Mouse (Mus musculus): Measurements from ENCODE around the gene Hdac2. TPM values are rescaled to one million over a fixed set of nuclear protein-coding genes. Genes with fewer than 3 reads are reported as not detected.

Hdac2 gene
- polyA plus RNA-seq, 1 experiment from 2014 or later: 448 TPM

DNA sequence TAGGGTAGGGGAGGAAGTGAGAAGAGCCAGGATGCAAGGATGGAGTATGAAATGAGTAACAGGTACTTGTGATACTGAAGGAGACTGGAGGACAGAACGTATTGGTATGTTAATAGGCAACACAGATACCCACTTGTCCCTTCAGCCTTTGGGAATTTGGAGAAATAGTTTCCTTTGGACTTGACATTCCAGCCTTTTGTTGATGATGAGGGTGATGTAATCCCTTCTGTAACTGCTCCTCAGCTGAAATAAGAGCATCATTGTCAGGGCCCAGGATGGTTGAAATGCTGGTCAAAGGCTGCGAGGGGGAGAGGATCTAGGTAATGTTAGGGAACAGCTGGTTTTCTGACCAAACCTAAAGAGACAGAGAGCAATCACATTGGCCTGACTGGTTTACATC, 54.3 kb downstream of the Hdac2 start:
- DNase-seq (ENCODE audit: low spot score) (no peak), ATAC-seq (ENCODE audit: insufficient read depth, low FRiP score, low TSS enrichment) (no peak)
- no peaks in the 10 kb centered on the region for H3K4me1 ChIP-seq (ENCODE audit: control insufficient read depth, insufficient read depth, low read length)
- no peak overlapping the region for H3K4me3 ChIP-seq (ENCODE audit: low read depth, low read length)
- H3K9me3 ChIP-seq (ENCODE audit: control insufficient read depth, low read length): no peaks in the 10 kb centered on the region
- no peaks in the 10 kb centered on the region for H3K27me3 ChIP-seq (ENCODE audit: control insufficient read depth, insufficient read depth, low read length)
- no peak overlapping the region for H3K4me2 ChIP-seq (ENCODE audit: low read depth)
- no peak overlapping the region for H3K27ac ChIP-seq (ENCODE audit: low read depth, low read length)
- H3K36me3 ChIP-seq (ENCODE audit: control insufficient read depth, insufficient read depth, low read length): no peaks in the 10 kb centered on the region
- WGBS: 82% methylated on average over 2 of the region's 2 CpGs
- no peak overlapping the region for H3K9ac ChIP-seq (ENCODE audit: low read length)

DNA sequence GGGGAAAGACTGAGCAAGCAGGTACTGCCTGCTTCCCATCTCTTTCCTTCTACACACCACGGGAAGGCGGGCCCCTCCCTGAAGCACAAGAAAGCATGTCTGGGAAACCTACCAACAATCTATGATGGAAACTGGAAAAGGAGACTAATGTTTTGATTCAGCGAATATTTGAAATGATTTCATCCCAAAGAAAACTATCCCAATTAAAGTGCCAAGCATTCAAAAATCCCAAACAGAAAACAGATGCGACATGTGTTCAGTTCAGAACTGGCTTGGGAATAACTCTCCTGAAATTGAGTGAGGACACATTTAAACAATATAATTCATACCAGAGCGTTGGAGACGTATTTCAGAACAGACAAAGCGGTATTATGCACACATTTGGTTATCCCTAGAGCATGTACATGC, 60.8 kb downstream of the Hdac2 start:
- Histone ChIP-seq H3K9ac (ENCODE audit: low read length) (no peak overlapping the region), H3K27me3 (ENCODE audit: control insufficient read depth, insufficient read depth, low read length) (no peaks in the 10 kb centered on the region), H3K4me2 (ENCODE audit: low read depth) (no peak overlapping the region), H3K9me3 (ENCODE audit: control insufficient read depth, low read length) (no peaks in the 10 kb centered on the region), H3K27ac (ENCODE audit: low read depth, low read length) (no peak overlapping the region), H3K4me3 (ENCODE audit: low read depth, low read length) (no peak overlapping the region), H3K36me3 (ENCODE audit: control insufficient read depth, insufficient read depth, low read length) (no peaks in the 10 kb centered on the region), H3K4me1 (ENCODE audit: control insufficient read depth, insufficient read depth, low read length) (no peaks in the 10 kb centered on the region)
- no peak for DNase-seq (ENCODE audit: low spot score)
- WGBS: 87% methylated on average over 7 of the region's 7 CpGs
- no peak for ATAC-seq (ENCODE audit: insufficient read depth, low FRiP score, low TSS enrichment)

DNA sequence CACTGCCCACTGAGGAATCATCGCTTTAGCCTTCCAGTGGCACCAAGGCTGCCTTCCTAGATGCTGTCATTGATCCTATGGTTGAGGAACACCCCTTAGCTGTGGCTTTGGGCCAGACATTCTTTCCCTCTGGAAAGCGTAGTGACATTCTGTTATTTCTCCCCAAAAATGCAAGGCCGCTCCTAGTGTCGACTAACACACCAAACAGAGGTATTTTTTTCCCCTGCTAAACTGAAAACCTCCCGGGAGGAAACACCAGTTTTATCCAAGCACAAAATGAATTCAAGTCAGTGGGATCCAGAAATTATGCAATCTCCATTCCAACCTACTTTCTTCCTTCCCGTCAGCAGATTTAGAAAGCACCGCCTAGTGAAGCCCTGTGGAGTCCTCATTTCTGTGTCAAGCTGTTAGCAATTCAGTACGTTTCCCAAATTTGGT, 73.3 kb downstream of the Hdac2 start:
- no peak for ATAC-seq (ENCODE audit: insufficient read depth, low FRiP score, low TSS enrichment)

More for the DNA sequence above, 73.3 kb downstream of the Hdac2 start:
- Histone ChIP-seq H3K36me3 (ENCODE audit: control insufficient read depth, insufficient read depth, low read length) (no peaks in the 10 kb centered on the region), H3K4me3 (ENCODE audit: low read depth, low read length) (no peak overlapping the region), H3K27ac (ENCODE audit: low read depth, low read length) (no peak overlapping the region), H3K4me2 (ENCODE audit: low read depth) (no peak overlapping the region), H3K27me3 (ENCODE audit: control insufficient read depth, insufficient read depth, low read length) (no peaks in the 10 kb centered on the region), H3K9me3 (ENCODE audit: control insufficient read depth, low read length) (no peaks in the 10 kb centered on the region), H3K4me1 (ENCODE audit: control insufficient read depth, insufficient read depth, low read length) (no peaks in the 10 kb centered on the region), H3K9ac (ENCODE audit: low read length) (no peak overlapping the region)
- WGBS: 85% methylated on average over 8 of the region's 8 CpGs
- no peak for DNase-seq (ENCODE audit: low spot score)

Other genes with a start within 250 kb of the Hdac2 start
- 300 and 308 TPM in 2 replicates for gene Marcks, start 164.4 kb downstream of the Hdac2 start, polyA plus RNA-seq (2014; fragmentation: Nextera tagmentation; extraction: Ambion mirVana)